In the genomic region with DNA sequence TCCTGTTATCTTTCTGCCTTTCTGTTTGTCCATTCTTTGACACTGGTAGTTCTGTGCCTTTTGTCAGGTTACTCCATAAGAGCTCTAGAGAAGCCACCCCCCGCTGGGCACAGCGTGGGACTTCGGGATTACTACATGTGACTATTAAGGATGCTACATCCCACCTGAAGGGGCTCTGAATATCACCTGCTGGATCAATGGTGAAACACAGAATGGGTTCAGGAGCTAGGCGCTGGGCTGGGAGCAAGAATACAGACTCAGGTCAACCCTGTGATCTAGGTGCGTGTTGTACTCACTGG, we compare ENCODE assay signal across 9 mouse cellular contexts. TPM values are rescaled to one million over a fixed set of nuclear protein-coding genes. Genes with fewer than 3 reads are reported as not detected.
A peak's percentile ranks its signal among the peaks of the same experiment; 100 is the strongest.
DNase-seq lines count a peak whose midpoint lies in the region; ATAC-seq and TF ChIP-seq lines count a peak whose summit lies in the region.
"Had no signal": no experiment of that assay in that cellular context is flagged by ENCODE, and none has a peak within 500 bp of the region (broad histone marks: within the 10 kb centered on the region; RNA-seq: fewer than 3 reads in every experiment).

No protein-coding gene starts in this region.

- ATAC-seq in heart, embryonic 14.5 days (ENCODE audit: insufficient number of reproducible peaks, insufficient read depth, low FRiP score, low read depth) = no peak
- no peak for ATAC-seq in neural tube, embryonic 12.5 days (ENCODE audit: low FRiP score, low read depth)
- ATAC-seq in intestine, postnatal 0 days = no peak
- no peak for ATAC-seq in stomach, embryonic 16.5 days (ENCODE audit: insufficient read depth, low FRiP score)

- H3K4me3 ChIP-seq in heart, embryonic 14.5 days (ENCODE audit: control insufficient read depth in 1 of 2, insufficient read depth in 1 of 2, low read depth in 1 of 2, low read length in 2 of 2) = peak overlapping the region; percentile 55 to 89; a peak in 2 of 4 replicates
- no peak overlapping the region for H3K4me3 ChIP-seq in neural tube, embryonic 12.5 days
- H3K4me3 ChIP-seq in intestine, postnatal 0 days (ENCODE audit: low read depth, low read length) = peak overlapping the region; percentile 54; the same call in 1 of the 2 replicates
- peak overlapping the region; percentile 69 for H3K4me3 ChIP-seq in stomach, embryonic 16.5 days (replicated peaks; ENCODE audit: low read length)

- H3K4me1 ChIP-seq in heart, embryonic 14.5 days (ENCODE audit: control insufficient read depth in 2 of 2, insufficient read depth in 2 of 2, low read length in 2 of 2) = peaks cover 12 to 13% of the 10 kb centered on the region in 2 experiments
- H3K4me1 ChIP-seq in neural tube, embryonic 12.5 days = no peaks in the 10 kb centered on the region
- H3K4me1 ChIP-seq in intestine, postnatal 0 days (replicated peaks; ENCODE audit: control insufficient read depth, insufficient read depth, low read length) = peaks cover 7% of the 10 kb centered on the region
- H3K4me1 ChIP-seq in stomach, embryonic 16.5 days (ENCODE audit: control insufficient read depth, insufficient read depth, low read length) = peaks cover 6% of the 10 kb centered on the region; the same call in 1 of the 2 replicates

- H3K9ac ChIP-seq in heart, embryonic 14.5 days (ENCODE audit: low read length) = no peak overlapping the region
- H3K9ac ChIP-seq in neural tube, embryonic 12.5 days = no peak overlapping the region
- H3K9ac ChIP-seq in intestine, postnatal 0 days (ENCODE audit: low read depth, low read length) = no peak overlapping the region
- peak overlapping the region; percentile 72; the same call in 1 of the 2 replicates for H3K9ac ChIP-seq in stomach, embryonic 16.5 days (ENCODE audit: low read length)

- no peaks in the 10 kb centered on the region for H3K9me3 ChIP-seq in heart, embryonic 14.5 days (ENCODE audit: control insufficient read depth, low read length)
- H3K9me3 ChIP-seq in neural tube, embryonic 12.5 days = no peaks in the 10 kb centered on the region
- no peaks in the 10 kb centered on the region for H3K9me3 ChIP-seq in intestine, postnatal 0 days (ENCODE audit: control insufficient read depth)
- H3K9me3 ChIP-seq in stomach, embryonic 16.5 days (replicated peaks; ENCODE audit: control insufficient read depth, low read length) = no peaks in the 10 kb centered on the region

- TF ChIP-seq CTCF in intestine, postnatal 0 days (IDR thresholded peaks at IDR 0.05; ENCODE audit: low read depth) = no peak

- no peaks in the 10 kb centered on the region for H3K36me3 ChIP-seq in heart, embryonic 14.5 days (ENCODE audit: control insufficient read depth, insufficient read depth, low read length)
- no peaks in the 10 kb centered on the region for H3K36me3 ChIP-seq in neural tube, embryonic 12.5 days
- no peaks in the 10 kb centered on the region for H3K36me3 ChIP-seq in intestine, postnatal 0 days (ENCODE audit: control insufficient read depth, insufficient read depth)
- H3K36me3 ChIP-seq in stomach, embryonic 16.5 days (ENCODE audit: control insufficient read depth, insufficient read depth, low read length) = no peaks in the 10 kb centered on the region

- 48% methylated on average over 5 of the region's 5 CpGs for WGBS in heart, embryonic 14.5 days
- 38% methylated on average over 5 of the region's 5 CpGs for WGBS in neural tube, embryonic 12.5 days
- 71% methylated on average over 5 of the region's 5 CpGs for WGBS in intestine, postnatal 0 days
- 46% methylated on average over 5 of the region's 5 CpGs for WGBS in stomach, embryonic 16.5 days

- no peak overlapping the region for H3K27ac ChIP-seq in heart, embryonic 14.5 days (replicated peaks in 1 of 2; ENCODE audit: control insufficient read depth in 1 of 2, insufficient read depth in 1 of 2, low read depth in 2 of 2, low read length in 2 of 2)
- H3K27ac ChIP-seq in neural tube, embryonic 12.5 days = no peak overlapping the region
- no peak overlapping the region for H3K27ac ChIP-seq in intestine, postnatal 0 days (ENCODE audit: low read depth, low read length)
- peak overlapping the region; percentile 38; the same call in 1 of the 2 replicates for H3K27ac ChIP-seq in stomach, embryonic 16.5 days (ENCODE audit: low read length)

- H3K27me3 ChIP-seq in heart, embryonic 14.5 days (ENCODE audit: control insufficient read depth, insufficient read depth, low read length) = no peaks in the 10 kb centered on the region
- H3K27me3 ChIP-seq in neural tube, embryonic 12.5 days (replicated peaks) = peaks cover 9% of the 10 kb centered on the region; the same call in 1 of the 2 replicates
- no peaks in the 10 kb centered on the region for H3K27me3 ChIP-seq in intestine, postnatal 0 days (replicated peaks; ENCODE audit: control insufficient read depth, insufficient read depth, low read length)
- no peaks in the 10 kb centered on the region for H3K27me3 ChIP-seq in stomach, embryonic 16.5 days (ENCODE audit: control insufficient read depth, insufficient read depth, low read length)
- H3K27me3 ChIP-seq: Patski had no signal

- H3K4me2 ChIP-seq in heart, embryonic 14.5 days (ENCODE audit: low read length) = peak overlapping the region; percentile 73
- H3K4me2 ChIP-seq in neural tube, embryonic 12.5 days (replicated peaks) = peak overlapping the region; percentile 66
- H3K4me2 ChIP-seq in intestine, postnatal 0 days (replicated peaks; ENCODE audit: low read depth) = peak overlapping the region; percentile 90
- H3K4me2 ChIP-seq in stomach, embryonic 16.5 days (ENCODE audit: low read depth, low read length) = peak overlapping the region; percentile 81

- no peak for DNase-seq in heart, postnatal 4 days
- DNase-seq in neural tube, embryonic 10.5 days (ENCODE audit: extremely low spot score, low spot score) = no peak
- DNase-seq in urinary bladder, postnatal 36 days (ENCODE audit: low spot score in 2 of 2) = no peak
- DNase-seq in thymus, postnatal 25 days = no peak

RNA-seq across cellular contexts. Expression of a gene that starts 0.8 kb away (rescaled TPM):
- 3.5 and 6.8 TPM in 2 replicates for polyA plus RNA-seq in heart, embryonic 14.5 days (2014; fragmentation: Nextera tagmentation; extraction: Ambion mirVana)
- 1 to 10 TPM; 6.1 to 7.9 TPM for total RNA-seq in heart, postnatal 4 days (2021)
- 15.8 and 17.9 TPM in 2 replicates for polyA plus RNA-seq in neural tube, embryonic 12.5 days (2016; fragmentation: Nextera tagmentation; extraction: Ambion mirVana)
- 3.6 and 6.1 TPM in 2 replicates for polyA plus RNA-seq in intestine, postnatal 0 days (2015; fragmentation: Nextera tagmentation; extraction: Ambion mirVana)
- polyA plus RNA-seq in stomach, embryonic 16.5 days (2015; fragmentation: Nextera tagmentation; extraction: Ambion mirVana) = 5.8 and 7.0 TPM in 2 replicates

RNA-seq across cellular contexts. Expression of a gene that starts 12.6 kb away (rescaled TPM):
- polyA plus RNA-seq in heart, embryonic 14.5 days (2014; fragmentation: Nextera tagmentation; extraction: Ambion mirVana) = 17.0 and 19.9 TPM in 2 replicates
- total RNA-seq in heart, postnatal 4 days (2021) = 10 to 100 TPM in 1 of 2 experiments, 1 to 10 TPM in 1; 8.8 to 10.3 TPM
- 8.5 and 9.3 TPM in 2 replicates for polyA plus RNA-seq in neural tube, embryonic 12.5 days (2016; fragmentation: Nextera tagmentation; extraction: Ambion mirVana)
- polyA plus RNA-seq in intestine, postnatal 0 days (2015; fragmentation: Nextera tagmentation; extraction: Ambion mirVana) = 8.9 and 10.3 TPM in 2 replicates
- 29.2 and 31.6 TPM in 2 replicates for polyA plus RNA-seq in stomach, embryonic 16.5 days (2015; fragmentation: Nextera tagmentation; extraction: Ambion mirVana)

RNA-seq across cellular contexts. Expression of a gene that starts 47.0 kb away (rescaled TPM):
- 151 and 164 TPM in 2 replicates for polyA plus RNA-seq in heart, embryonic 14.5 days (2014; fragmentation: Nextera tagmentation; extraction: Ambion mirVana)
- 100 to 1,000 TPM; 202 to 209 TPM for total RNA-seq in heart, postnatal 4 days (2021)
- 200 and 218 TPM in 2 replicates for polyA plus RNA-seq in neural tube, embryonic 12.5 days (2016; fragmentation: Nextera tagmentation; extraction: Ambion mirVana)
- polyA plus RNA-seq in intestine, postnatal 0 days (2015; fragmentation: Nextera tagmentation; extraction: Ambion mirVana) = 59.4 and 62.7 TPM in 2 replicates
- polyA plus RNA-seq in stomach, embryonic 16.5 days (2015; fragmentation: Nextera tagmentation; extraction: Ambion mirVana) = 176 and 187 TPM in 2 replicates
